Mouse (Mus musculus) kidney, embryonic 16.5 days (tissue): ENCODE data around the gene Bfsp2. TPM values are rescaled to one million over a fixed set of nuclear protein-coding genes. Genes with fewer than 3 reads are reported as not detected.

Source experiments
- ATAC-seq: fragments of 200-750 bp; cut with Nextera tagmentation; 2 replicates; pipeline ENCODE4 v1.8.0; 2017; ENCODE audit warnings: moderate TSS enrichment; ENCODE audit not compliant: low FRiP score, low TSS enrichment
- H3K27ac ChIP-seq: fragments of 300-500 bp; sonication (generic); 2 replicates; pipeline ENCODE4 v1.5.1; 2014; ENCODE audit warnings: low read length
- H3K27me3 ChIP-seq: fragments of 300-500 bp; sonication (generic); 2 replicates; pipeline ENCODE4 v1.6.1; 2014; ENCODE audit warnings: low read length, control low read depth, mixed read lengths; ENCODE audit not compliant: insufficient read depth
- H3K36me3 ChIP-seq: fragments of 300-500 bp; sonication (generic); 2 replicates; pipeline ENCODE4 v1.6.1; 2014; ENCODE audit warnings: low read length, control low read depth, mixed read lengths; ENCODE audit not compliant: insufficient read depth
- H3K4me1 ChIP-seq: fragments of 300-500 bp; sonication (generic); 2 replicates; pipeline ENCODE4 v1.6.1; 2014; ENCODE audit warnings: low read length, control low read depth, mixed read lengths; ENCODE audit not compliant: insufficient read depth
- H3K4me2 ChIP-seq: fragments of 300-500 bp; sonication (generic); replicated peaks from 2 replicates; pipeline ENCODE4 v1.6.1; 2014; ENCODE audit warnings: low read depth, low read length
- H3K4me3 ChIP-seq: fragments of 300-500 bp; sonication (generic); 2 replicates; pipeline ENCODE4 v1.5.1; 2014; ENCODE audit warnings: mild to moderate bottlenecking, low read length
- H3K9ac ChIP-seq: fragments of 300-500 bp; sonication (generic); replicated peaks from 2 replicates; pipeline ENCODE4 v1.6.1; 2014; ENCODE audit warnings: low read length
- H3K9me3 ChIP-seq: fragments of 300-500 bp; sonication (generic); 2 replicates; pipeline ENCODE4 v1.6.1; 2016; ENCODE audit warnings: low read length, control low read depth
- WGBS: fragments of 180-500 bp; shearing (Covaris S2); extraction: QIAGEN DNeasy Blood & Tissue Kit; methylation state at CpG from one replicate; pipeline ENCODE4 v1.1.7; 2014; 5-methylcytosine and 5-hydroxymethylcytosine counted together
- polyA plus RNA-seq: library from polyadenylated mRNA; unstranded; fragments of >200 nt; fragmentation: Nextera tagmentation; extraction: Ambion mirVana; gene quantifications from 2 replicates; pipeline ENCODE4 v1.2.1, GENCODE M21; 2015

Bfsp2 gene
- polyA plus RNA-seq, 1 experiment from 2014 or later, result 0.57 TPM

GRCm38 (mm10) chr9:103504646-103505045 lies 24.4 kb upstream of the Bfsp2 start:
- Histone ChIP-seq H3K9ac (no peak overlapping the region), H3K36me3 (0 out of 2 replicates have a peak, but pooled peaks cover 3% of the 10 kb centered on the region), H3K9me3 (no peaks in the 10 kb centered on the region), H3K4me2 (no peak overlapping the region), H3K27me3 (peaks cover 3% of the 10 kb centered on the region; the same call in 1 of the 2 replicates), H3K27ac (no peak overlapping the region), H3K4me3 (no peak overlapping the region), H3K4me1 (peaks cover 30% of the 10 kb centered on the region)
- WGBS, result 92% methylated on average over 1 of the region's 1 CpGs
- ATAC-seq, result no peak

GRCm38 (mm10) chr9:103503586-103504298 lies 23.5 kb upstream of the Bfsp2 start:
- 0 out of 2 replicates have a peak, but pooled peaks cover 3% of the 10 kb centered on the region for H3K36me3 ChIP-seq
- H3K9ac ChIP-seq, result no peak overlapping the region
- no peak for ATAC-seq
- WGBS, result 94% methylated on average over 3 of the region's 3 CpGs
- peaks cover 30% of the 10 kb centered on the region for H3K4me1 ChIP-seq
- no peak overlapping the region for H3K4me3 ChIP-seq
- H3K4me2 ChIP-seq, result no peak overlapping the region
- H3K27me3 ChIP-seq, result peaks cover 3% of the 10 kb centered on the region; the same call in 1 of the 2 replicates
- H3K27ac ChIP-seq, result no peak overlapping the region
- no peaks in the 10 kb centered on the region for H3K9me3 ChIP-seq

- H3K36me3 ChIP-seq, result 0 out of 2 replicates have a peak, but pooled peaks cover 3% of the 10 kb centered on the region
- no peak overlapping the region for H3K4me2 ChIP-seq
- peaks cover 30% of the 10 kb centered on the region for H3K4me1 ChIP-seq
- H3K9me3 ChIP-seq, result no peaks in the 10 kb centered on the region
- H3K9ac ChIP-seq, result no peak overlapping the region
- no peak for ATAC-seq
- no peak overlapping the region for H3K27ac ChIP-seq
- WGBS, result 98% methylated on average over 2 of the region's 2 CpGs
- H3K4me3 ChIP-seq, result no peak overlapping the region
- H3K27me3 ChIP-seq, result peaks cover 3% of the 10 kb centered on the region; the same call in 1 of the 2 replicates
Measured at GRCm38 (mm10) chr9:103502655-103503054, 22.4 kb upstream of the Bfsp2 start.

GRCm38 (mm10) chr9:103501861-103502364 lies 21.7 kb upstream of the Bfsp2 start:
- 28% methylated on average over 14 of the region's 14 CpGs for WGBS
- no peak overlapping the region for H3K4me3 ChIP-seq
- H3K4me2 ChIP-seq, result no peak overlapping the region
- 0 out of 2 replicates have a peak, but pooled peaks cover 3% of the 10 kb centered on the region for H3K36me3 ChIP-seq
- peaks cover 3% of the 10 kb centered on the region; the same call in 1 of the 2 replicates for H3K27me3 ChIP-seq
- H3K9me3 ChIP-seq, result no peaks in the 10 kb centered on the region
- ATAC-seq, result no peak
- H3K9ac ChIP-seq, result no peak overlapping the region
- H3K4me1 ChIP-seq, result peaks cover 25% of the 10 kb centered on the region
- no peak overlapping the region for H3K27ac ChIP-seq

GRCm38 (mm10) chr9:103499366-103499765 lies 19.1 kb upstream of the Bfsp2 start:
- Histone ChIP-seq H3K4me3 (no peak overlapping the region), H3K36me3 (0 out of 2 replicates have a peak, but pooled peaks cover 3% of the 10 kb centered on the region), H3K27ac (no peak overlapping the region), H3K4me1 (peaks cover 22% of the 10 kb centered on the region), H3K4me2 (no peak overlapping the region), H3K9me3 (no peaks in the 10 kb centered on the region), H3K27me3 (peaks cover 3% of the 10 kb centered on the region; the same call in 1 of the 2 replicates), H3K9ac (no peak overlapping the region)
- 90% methylated on average over 18 of the region's 18 CpGs for WGBS
- ATAC-seq, result no peak

GRCm38 (mm10) chr9:103498699-103499098 lies 18.5 kb upstream of the Bfsp2 start:
- Histone ChIP-seq H3K27ac (no peak overlapping the region), H3K27me3 (peaks cover 3% of the 10 kb centered on the region; the same call in 1 of the 2 replicates), H3K9me3 (no peaks in the 10 kb centered on the region), H3K4me1 (peaks cover 22% of the 10 kb centered on the region), H3K4me3 (no peak overlapping the region), H3K4me2 (no peak overlapping the region), H3K9ac (no peak overlapping the region), H3K36me3 (0 out of 2 replicates have a peak, but pooled peaks cover 2% of the 10 kb centered on the region)
- WGBS, result 55% methylated on average over 8 of the region's 8 CpGs
- ATAC-seq, result no peak

DNA sequence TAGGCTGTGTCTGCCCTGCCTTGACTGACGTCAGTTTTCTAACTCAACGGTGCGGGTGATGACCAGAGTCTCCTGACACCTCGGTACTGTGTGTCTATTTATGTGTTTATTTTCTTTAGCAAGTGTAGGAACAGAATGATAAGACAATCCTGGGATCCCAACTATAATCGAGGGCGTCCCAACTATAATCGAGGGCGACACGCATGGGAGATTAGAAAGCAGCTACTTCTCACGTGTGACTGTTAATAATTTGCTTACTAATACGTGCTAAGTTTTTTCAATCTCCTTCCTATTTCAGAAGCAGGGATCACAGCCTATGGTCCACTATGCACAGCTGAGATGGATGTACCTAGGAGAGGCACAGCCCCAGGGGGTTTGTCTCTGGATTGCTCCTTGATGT lies 15.2 kb upstream of the Bfsp2 start:
- Histone ChIP-seq H3K9me3 (no peaks in the 10 kb centered on the region), H3K27ac (no peak overlapping the region), H3K4me2 (no peak overlapping the region), H3K27me3 (peaks cover 3% of the 10 kb centered on the region; the same call in 1 of the 2 replicates), H3K36me3 (no peaks in the 10 kb centered on the region), H3K4me3 (no peak overlapping the region), H3K9ac (no peak overlapping the region), H3K4me1 (peaks cover 17% of the 10 kb centered on the region)
- WGBS, result 42% methylated on average over 11 of the region's 11 CpGs
- 0 out of 2 replicates have a peak, but pooled peaks have one; percentile 28 for ATAC-seq

DNA sequence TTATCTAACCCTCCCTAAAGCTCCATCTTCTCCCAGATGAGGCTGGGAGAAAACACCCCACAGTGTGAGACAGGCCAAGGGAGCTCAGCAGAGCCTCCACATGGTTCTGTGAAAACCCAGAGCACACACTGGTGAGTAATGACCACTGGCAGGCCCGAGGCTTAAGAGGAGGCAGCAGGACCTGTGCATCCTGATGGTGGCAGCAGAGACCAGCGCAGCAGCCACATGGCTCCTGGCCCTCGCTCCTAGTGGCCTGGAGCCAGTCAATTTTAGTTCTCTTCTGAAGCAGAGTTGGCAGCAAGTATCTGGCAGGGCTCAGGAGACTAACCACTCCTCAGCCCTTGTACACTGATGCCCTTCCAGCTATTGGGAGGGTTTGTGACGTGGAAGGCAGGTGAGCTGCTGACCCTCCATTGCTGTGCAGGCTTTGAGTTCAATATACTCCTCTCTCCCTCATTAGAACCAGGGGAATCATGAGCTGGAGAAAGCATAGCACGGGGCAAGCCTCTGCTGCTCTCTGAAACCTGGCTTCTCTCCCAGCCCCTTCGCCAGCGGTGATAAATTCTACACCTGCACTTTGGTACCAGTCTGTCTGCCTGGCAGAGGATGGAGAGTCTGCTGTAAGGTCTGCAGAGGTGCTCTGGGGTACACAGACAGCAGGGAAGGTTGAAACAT lies 14.3 kb upstream of the Bfsp2 start:
- Histone ChIP-seq H3K9ac (0 out of 2 replicates have a peak overlapping the region, but pooled peaks have one; percentile 31), H3K4me1 (peaks cover 17% of the 10 kb centered on the region), H3K4me2 (no peak overlapping the region), H3K4me3 (no peak overlapping the region), H3K27ac (peak overlapping the region; percentile 38; the same call in 1 of the 2 replicates), H3K36me3 (no peaks in the 10 kb centered on the region), H3K27me3 (no peaks in the 10 kb centered on the region), H3K9me3 (no peaks in the 10 kb centered on the region)
- ATAC-seq, result peak; percentile 79
- 25% methylated on average over 7 of the region's 7 CpGs for WGBS

- no peak overlapping the region for H3K4me2 ChIP-seq
- no peak for ATAC-seq
- no peak overlapping the region for H3K4me3 ChIP-seq
- no peak overlapping the region for H3K27ac ChIP-seq
- no peaks in the 10 kb centered on the region for H3K36me3 ChIP-seq
- H3K4me1 ChIP-seq, result peaks cover 22% of the 10 kb centered on the region
- WGBS, result 65% methylated on average over 8 of the region's 8 CpGs
- H3K9me3 ChIP-seq, result no peaks in the 10 kb centered on the region
- no peak overlapping the region for H3K9ac ChIP-seq
- H3K27me3 ChIP-seq, result no peaks in the 10 kb centered on the region
Measured at GRCm38 (mm10) chr9:103491985-103492384, 11.8 kb upstream of the Bfsp2 start.
